Mouse (Mus musculus): ENCODE results near the gene Zp2. TPM values are rescaled to one million over a fixed set of nuclear protein-coding genes. Genes with fewer than 3 reads are reported as not detected.
A peak's percentile ranks its signal among the peaks of the same experiment; 100 is the strongest.

Zp2 gene
- polyA plus RNA-seq, 1 experiment from 2014 or later = not detected

DNA sequence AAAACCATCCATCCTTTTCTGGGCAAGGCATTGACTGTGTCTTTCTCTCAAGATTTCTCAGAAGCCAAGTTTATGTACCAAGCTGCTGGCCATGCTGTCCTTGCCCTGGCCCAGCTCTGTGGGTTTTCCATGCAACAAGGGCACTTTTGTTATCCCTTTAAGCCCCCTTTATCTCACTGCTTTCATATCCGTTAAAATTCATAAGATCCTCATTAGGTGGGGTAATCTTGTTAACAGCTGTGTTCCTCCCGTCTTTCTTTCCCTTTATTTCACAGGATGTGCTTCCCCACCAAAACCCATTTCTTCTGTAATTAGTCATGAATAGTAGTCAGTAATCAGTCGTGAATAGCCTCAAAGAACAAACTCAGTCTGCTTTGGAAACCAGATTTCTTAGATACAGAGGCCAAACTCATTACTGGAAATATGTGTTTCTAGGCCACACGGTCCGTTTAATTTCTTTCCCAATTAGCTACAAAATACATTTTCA, 12.5 kb upstream of the Zp2 start:
- Histone ChIP-seq H3K9me3 (ENCODE audit: control insufficient read depth, low read length) (no peaks in the 10 kb centered on the region), H3K27ac (replicated peaks; ENCODE audit: low read depth, low read length) (no peak overlapping the region), H3K9ac (ENCODE audit: low read length) (no peak overlapping the region), H3K4me3 (ENCODE audit: low read depth, low read length) (no peak overlapping the region), H3K4me2 (ENCODE audit: low read depth, severe bottlenecking) (no peak overlapping the region), H3K27me3 (ENCODE audit: control insufficient read depth, insufficient read depth, low read length) (no peaks in the 10 kb centered on the region), H3K36me3 (ENCODE audit: control insufficient read depth, insufficient read depth, low read length) (no peaks in the 10 kb centered on the region), H3K4me1 (ENCODE audit: control insufficient read depth, insufficient read depth, low read length) (no peaks in the 10 kb centered on the region; the same call in 1 of the 2 replicates)
- 22% methylated on average over 5 of the region's 5 CpGs for WGBS
- DNase-seq (ENCODE audit: low spot score) = no peak
- no peak for ATAC-seq (ENCODE audit: insufficient number of reproducible peaks, low FRiP score, low TSS enrichment, low read depth)

- DNase-seq (ENCODE audit: low spot score) = no peak
These were observed 11.8 kb upstream of the Zp2 start for GRCm38 (mm10) chr7:120156841-120157409.

GRCm38 (mm10) chr7:120150898-120151297, 5.8 kb upstream of the Zp2 start:
- Histone ChIP-seq H3K9me3 (ENCODE audit: control insufficient read depth, low read length) (no peaks in the 10 kb centered on the region), H3K27me3 (ENCODE audit: control insufficient read depth, insufficient read depth, low read length) (no peaks in the 10 kb centered on the region), H3K4me2 (ENCODE audit: low read depth, severe bottlenecking) (no peak overlapping the region), H3K9ac (ENCODE audit: low read length) (no peak overlapping the region), H3K4me3 (ENCODE audit: low read depth, low read length) (no peak overlapping the region), H3K27ac (replicated peaks; ENCODE audit: low read depth, low read length) (no peak overlapping the region), H3K36me3 (ENCODE audit: control insufficient read depth, insufficient read depth, low read length) (no peaks in the 10 kb centered on the region), H3K4me1 (ENCODE audit: control insufficient read depth, insufficient read depth, low read length) (no peaks in the 10 kb centered on the region)
- WGBS = 85% methylated on average over 2 of the region's 2 CpGs
- ATAC-seq (ENCODE audit: insufficient number of reproducible peaks, low FRiP score, low TSS enrichment, low read depth) (no peak), DNase-seq (ENCODE audit: low spot score) (no peak)

More at GRCm38 (mm10) chr7:120156841-120157409, 11.8 kb upstream of the Zp2 start:
- H3K36me3 ChIP-seq (ENCODE audit: control insufficient read depth, insufficient read depth, low read length) = no peaks in the 10 kb centered on the region
- H3K27me3 ChIP-seq (ENCODE audit: control insufficient read depth, insufficient read depth, low read length) = no peaks in the 10 kb centered on the region
- ATAC-seq (ENCODE audit: insufficient number of reproducible peaks, low FRiP score, low TSS enrichment, low read depth) = no peak
- H3K9me3 ChIP-seq (ENCODE audit: control insufficient read depth, low read length) = no peaks in the 10 kb centered on the region
- no peak overlapping the region for H3K4me3 ChIP-seq (ENCODE audit: low read depth, low read length)
- WGBS = 15% methylated on average over 2 of the region's 2 CpGs
- no peaks in the 10 kb centered on the region; the same call in 1 of the 2 replicates for H3K4me1 ChIP-seq (ENCODE audit: control insufficient read depth, insufficient read depth, low read length)
- no peak overlapping the region for H3K9ac ChIP-seq (ENCODE audit: low read length)
- no peak overlapping the region for H3K4me2 ChIP-seq (ENCODE audit: low read depth, severe bottlenecking)
- no peak overlapping the region for H3K27ac ChIP-seq (replicated peaks; ENCODE audit: low read depth, low read length)

DNA sequence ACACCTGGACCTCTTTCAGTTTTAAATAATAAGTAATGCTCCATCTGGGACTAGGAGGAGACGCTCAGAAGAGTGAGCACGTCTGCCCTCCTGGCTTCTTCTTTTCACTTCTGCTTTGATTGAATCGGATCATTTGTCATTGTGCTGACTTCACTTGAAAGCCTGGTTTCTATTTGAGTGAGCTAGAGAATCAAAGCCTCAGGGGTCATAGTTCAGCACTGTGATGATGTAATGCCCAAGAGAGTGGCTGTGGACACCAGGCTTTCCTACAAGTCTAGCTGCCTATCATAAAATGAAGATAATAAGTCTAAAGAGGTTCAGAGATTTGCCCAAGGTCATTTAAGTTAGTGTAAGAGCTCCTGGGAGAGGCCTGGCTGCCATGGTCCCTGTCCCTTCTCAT, 5.2 kb upstream of the Zp2 start:
- no peak overlapping the region for H3K27ac ChIP-seq (replicated peaks; ENCODE audit: low read depth, low read length)
- DNase-seq (ENCODE audit: low spot score) (no peak), ATAC-seq (ENCODE audit: insufficient number of reproducible peaks, low FRiP score, low TSS enrichment, low read depth) (no peak)
- H3K36me3 ChIP-seq (ENCODE audit: control insufficient read depth, insufficient read depth, low read length) = no peaks in the 10 kb centered on the region
- no peaks in the 10 kb centered on the region for H3K27me3 ChIP-seq (ENCODE audit: control insufficient read depth, insufficient read depth, low read length)
- no peak overlapping the region for H3K4me2 ChIP-seq (ENCODE audit: low read depth, severe bottlenecking)
- WGBS = 22% methylated on average over 3 of the region's 3 CpGs
- H3K9ac ChIP-seq (ENCODE audit: low read length) = no peak overlapping the region
- H3K4me1 ChIP-seq (ENCODE audit: control insufficient read depth, insufficient read depth, low read length) = no peaks in the 10 kb centered on the region
- no peak overlapping the region for H3K4me3 ChIP-seq (ENCODE audit: low read depth, low read length)
- no peaks in the 10 kb centered on the region for H3K9me3 ChIP-seq (ENCODE audit: control insufficient read depth, low read length)

DNA sequence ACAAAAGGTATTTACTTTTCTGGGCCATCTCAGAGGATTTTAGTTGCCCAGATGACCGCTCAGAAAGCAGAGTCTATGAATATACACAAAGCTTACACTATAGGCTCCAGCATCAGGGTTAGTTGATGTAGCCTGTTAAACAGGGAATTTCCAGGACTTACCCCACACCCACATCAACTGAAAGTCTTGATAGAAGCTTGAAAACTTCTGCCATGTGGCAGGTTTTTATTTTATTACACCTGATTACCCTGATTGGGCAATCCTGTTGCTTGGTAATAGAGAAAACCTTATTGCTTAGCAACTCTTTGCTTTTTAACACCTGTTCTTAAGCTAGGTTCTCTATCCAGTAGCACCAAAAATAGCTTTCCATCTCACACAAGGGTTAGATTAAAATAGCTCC, 2.3 kb downstream of the Zp2 start:
- Histone ChIP-seq H3K9ac (ENCODE audit: low read length) (no peak overlapping the region), H3K4me1 (ENCODE audit: control insufficient read depth, insufficient read depth, low read length) (no peaks in the 10 kb centered on the region), H3K4me3 (ENCODE audit: low read depth, low read length) (no peak overlapping the region), H3K27ac (replicated peaks; ENCODE audit: low read depth, low read length) (no peak overlapping the region), H3K36me3 (ENCODE audit: control insufficient read depth, insufficient read depth, low read length) (no peaks in the 10 kb centered on the region), H3K27me3 (ENCODE audit: control insufficient read depth, insufficient read depth, low read length) (no peaks in the 10 kb centered on the region), H3K9me3 (ENCODE audit: control insufficient read depth, low read length) (no peaks in the 10 kb centered on the region), H3K4me2 (ENCODE audit: low read depth, severe bottlenecking) (no peak overlapping the region)
- DNase-seq (ENCODE audit: low spot score) (no peak), ATAC-seq (ENCODE audit: insufficient number of reproducible peaks, low FRiP score, low TSS enrichment, low read depth) (no peak)
- 91% methylated on average over 1 of the region's 1 CpGs for WGBS

- no peak for DNase-seq (ENCODE audit: low spot score)
- Histone ChIP-seq H3K4me2 (ENCODE audit: low read depth, severe bottlenecking) (no peak overlapping the region), H3K9me3 (ENCODE audit: control insufficient read depth, low read length) (no peaks in the 10 kb centered on the region), H3K36me3 (ENCODE audit: control insufficient read depth, insufficient read depth, low read length) (no peaks in the 10 kb centered on the region), H3K27ac (replicated peaks; ENCODE audit: low read depth, low read length) (no peak overlapping the region), H3K4me1 (ENCODE audit: control insufficient read depth, insufficient read depth, low read length) (peaks cover 25% of the 10 kb centered on the region), H3K27me3 (ENCODE audit: control insufficient read depth, insufficient read depth, low read length) (no peaks in the 10 kb centered on the region), H3K4me3 (ENCODE audit: low read depth, low read length) (no peak overlapping the region), H3K9ac (ENCODE audit: low read length) (no peak overlapping the region)
- ATAC-seq (ENCODE audit: insufficient number of reproducible peaks, low FRiP score, low TSS enrichment, low read depth) = no peak
- 84% methylated on average over 4 of the region's 4 CpGs for WGBS
These were observed 16.1 kb downstream of the Zp2 start for GRCm38 (mm10) chr7:120128951-120129350.

DNA sequence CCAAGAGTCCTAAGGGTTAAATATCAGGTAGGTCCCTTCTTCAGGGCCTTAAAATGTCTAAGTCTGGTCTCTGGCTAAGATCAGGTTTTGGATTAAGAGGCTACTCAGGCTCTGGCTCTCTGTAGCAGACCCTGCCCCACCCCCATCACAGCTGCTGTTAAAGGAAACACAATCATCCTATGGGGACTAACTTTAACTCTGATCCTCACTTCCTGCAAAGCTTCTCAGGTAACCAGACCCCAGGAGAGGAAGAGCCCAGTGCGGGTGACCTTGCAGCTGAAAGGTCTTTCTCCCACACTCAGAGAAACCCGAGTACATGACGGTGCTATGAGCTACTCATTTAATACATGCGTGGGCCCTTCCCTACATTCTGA, 17.4 kb downstream of the Zp2 start:
- Histone ChIP-seq H3K4me1 (ENCODE audit: control insufficient read depth, insufficient read depth, low read length) (peaks cover 25% of the 10 kb centered on the region), H3K4me2 (ENCODE audit: low read depth, severe bottlenecking) (no peak overlapping the region), H3K4me3 (ENCODE audit: low read depth, low read length) (no peak overlapping the region), H3K9ac (ENCODE audit: low read length) (no peak overlapping the region), H3K9me3 (ENCODE audit: control insufficient read depth, low read length) (no peaks in the 10 kb centered on the region), H3K36me3 (ENCODE audit: control insufficient read depth, insufficient read depth, low read length) (no peaks in the 10 kb centered on the region), H3K27ac (replicated peaks; ENCODE audit: low read depth, low read length) (peak overlapping the region; percentile 59), H3K27me3 (ENCODE audit: control insufficient read depth, insufficient read depth, low read length) (no peaks in the 10 kb centered on the region)
- WGBS = 17% methylated on average over 4 of the region's 4 CpGs
- ATAC-seq (ENCODE audit: insufficient number of reproducible peaks, low FRiP score, low TSS enrichment, low read depth) (peak; percentile 79), DNase-seq (ENCODE audit: low spot score) (peak; percentile 75)

DNA sequence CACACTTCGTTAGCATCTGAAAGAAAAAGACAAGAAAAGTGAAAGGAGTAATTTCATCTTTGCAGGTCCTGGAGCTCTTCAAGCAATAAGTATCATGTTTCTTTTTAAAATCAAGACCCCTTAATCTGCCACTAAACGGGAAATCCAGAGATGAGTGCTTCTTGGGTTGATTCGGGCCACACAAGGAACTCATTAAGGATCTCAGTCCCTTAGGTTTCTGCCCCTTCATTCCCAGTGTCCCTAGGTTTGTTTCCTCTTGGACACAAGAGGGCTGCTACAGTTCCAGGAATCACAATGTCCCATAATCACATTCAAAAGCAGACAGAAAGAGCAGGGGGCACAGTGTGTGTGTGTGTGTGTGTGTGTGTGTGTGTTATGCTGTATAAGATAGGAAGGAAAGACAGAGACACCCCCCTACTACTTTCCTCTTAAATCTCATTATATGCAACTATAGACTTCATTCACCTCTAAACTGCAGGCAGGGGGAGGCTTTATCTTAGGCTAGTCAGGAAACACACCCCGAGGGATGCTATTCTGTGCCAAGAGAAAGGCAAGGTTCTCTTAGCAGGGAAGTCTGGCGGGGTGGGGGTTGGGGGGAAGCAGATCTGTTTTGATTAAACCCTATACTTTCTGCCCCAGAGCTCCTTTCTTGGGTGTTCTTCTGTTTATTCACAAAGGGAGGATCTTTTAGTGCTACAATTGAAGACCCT, 18.0 kb downstream of the Zp2 start:
- no peak for DNase-seq (ENCODE audit: low spot score)
- Histone ChIP-seq H3K27ac (replicated peaks; ENCODE audit: low read depth, low read length) (peak overlapping the region; percentile 59), H3K4me2 (ENCODE audit: low read depth, severe bottlenecking) (no peak overlapping the region), H3K4me3 (ENCODE audit: low read depth, low read length) (no peak overlapping the region), H3K9ac (ENCODE audit: low read length) (no peak overlapping the region), H3K27me3 (ENCODE audit: control insufficient read depth, insufficient read depth, low read length) (no peaks in the 10 kb centered on the region), H3K4me1 (ENCODE audit: control insufficient read depth, insufficient read depth, low read length) (peaks cover 25% of the 10 kb centered on the region), H3K36me3 (ENCODE audit: control insufficient read depth, insufficient read depth, low read length) (no peaks in the 10 kb centered on the region), H3K9me3 (ENCODE audit: control insufficient read depth, low read length) (no peaks in the 10 kb centered on the region)
- ATAC-seq (ENCODE audit: insufficient number of reproducible peaks, low FRiP score, low TSS enrichment, low read depth) = peak; percentile 36; the same call in 1 of the 2 replicates
- 9% methylated on average over 5 of the region's 5 CpGs for WGBS

Measured in limb, embryonic 11.5 days (tissue).